Mouse (Mus musculus) left cerebral cortex, postnatal 4 days (tissue): Measurements from ENCODE around the gene Zfp362. TPM values are rescaled to one million over a fixed set of nuclear protein-coding genes. Genes with fewer than 3 reads are reported as not detected.

Experiments used
- DNase-seq: peaks from one replicate; pipeline ENCODE4 v3.0.0-alpha.2; 2022
- intact Hi-C: fragments of 180-260 bp; cut with DNase I; formaldehyde crosslinking; loops from one replicate; pipeline ENCODE4 v1.15.1; 2025
- total RNA-seq, 2 experiments: library from RNA; stranded (reverse); gene quantifications; 2 replicates each; pipeline ENCODE4 v1.2.3; 2021

Zfp362 gene
- total RNA-seq, 2 experiments from 2014 or later = 62.4 to 66.2 TPM

GRCm38 (mm10) chr4:128801675-128802465 is 4.0 kb downstream of the Zfp362 start:
- intact Hi-C loops = no loop called here
- DNase-seq = no peak

GRCm38 (mm10) chr4:128796788-128797187 is 9.1 kb downstream of the Zfp362 start:
- no peak for DNase-seq
- intact Hi-C loops = no loop called here

GRCm38 (mm10) chr4:128795596-128795995 is 10.2 kb downstream of the Zfp362 start:
- intact Hi-C loops = no loop called here

GRCm38 (mm10) chr4:128794198-128794597 is 11.6 kb downstream of the Zfp362 start:
- DNase-seq = no peak
- intact Hi-C loops = no loop called here

More at GRCm38 (mm10) chr4:128795596-128795995, 10.2 kb downstream of the Zfp362 start:
- peak; percentile 68 for DNase-seq

GRCm38 (mm10) chr4:128793710-128794109 is 12.1 kb downstream of the Zfp362 start:
- intact Hi-C loops = no loop called here
- no peak for DNase-seq

- no peak for DNase-seq
- intact Hi-C loops = no loop called here
These were observed 16.2 kb downstream of the Zfp362 start for GRCm38 (mm10) chr4:128789646-128790045.

GRCm38 (mm10) chr4:128788108-128788507 is 17.7 kb downstream of the Zfp362 start:
- intact Hi-C loops = no loop called here
- no peak for DNase-seq

- intact Hi-C loops = no loop called here
- DNase-seq = no peak
These were observed 18.6 kb downstream of the Zfp362 start for GRCm38 (mm10) chr4:128787023-128787939.

GRCm38 (mm10) chr4:128785921-128786654 is 19.8 kb downstream of the Zfp362 start:
- intact Hi-C loops = no loop called here

GRCm38 (mm10) chr4:128784950-128785631 is 20.8 kb downstream of the Zfp362 start:
- no peak for DNase-seq
- intact Hi-C loops = no loop called here

More at GRCm38 (mm10) chr4:128785921-128786654, 19.8 kb downstream of the Zfp362 start:
- no peak for DNase-seq

GRCm38 (mm10) chr4:128782645-128783044 is 23.2 kb downstream of the Zfp362 start:
- no peak for DNase-seq
- intact Hi-C loops = no loop called here

- no peak for DNase-seq
- intact Hi-C loops = no loop called here
These were observed 23.8 kb downstream of the Zfp362 start for GRCm38 (mm10) chr4:128782037-128782436.

GRCm38 (mm10) chr4:128777593-128777992 is 28.3 kb downstream of the Zfp362 start:
- intact Hi-C loops = no loop called here
- DNase-seq = no peak

GRCm38 (mm10) chr4:128776568-128777289 is 29.1 kb downstream of the Zfp362 start:
- intact Hi-C loops = no loop called here
- peak; percentile 82 for DNase-seq

- intact Hi-C loops = loop anchor here (5.0 kb wide), 1 partner anchor 162 kb away; the partner anchor contains the start of gene Zscan20
These were observed 31.4 kb downstream of the Zfp362 start for GRCm38 (mm10) chr4:128774467-128774866.

GRCm38 (mm10) chr4:128773820-128774219 is 32.0 kb downstream of the Zfp362 start:
- intact Hi-C loops = loop anchor here (5.0 kb wide), 1 partner anchor 162 kb away; the partner anchor contains the start of gene Zscan20
- DNase-seq = no peak

More at GRCm38 (mm10) chr4:128774467-128774866, 31.4 kb downstream of the Zfp362 start:
- peak; percentile 62 for DNase-seq

- DNase-seq = no peak
- intact Hi-C loops = loop anchor here (5.0 kb wide), 1 partner anchor 158 kb away; the partner anchor contains the start of gene Zscan20
These were observed 35.1 kb downstream of the Zfp362 start for GRCm38 (mm10) chr4:128770698-128771097.

GRCm38 (mm10) chr4:128769569-128770355 is 36.1 kb downstream of the Zfp362 start:
- intact Hi-C loops = loop anchor here (5.0 kb wide), 1 partner anchor 157 kb away; the partner anchor contains the start of gene Zscan20
- no peak for DNase-seq
